Mouse (Mus musculus) MEL-GATA-1-ER (cell line): ENCODE results near the gene Lsm14b.

Experiments used
- DNase-seq: peaks from one replicate; pipeline ENCODE4 v3.0.0-alpha.2; 2012; ENCODE audit warnings: low read depth; ENCODE audit errors: extremely low read depth

Gene Lsm14b

DNA sequence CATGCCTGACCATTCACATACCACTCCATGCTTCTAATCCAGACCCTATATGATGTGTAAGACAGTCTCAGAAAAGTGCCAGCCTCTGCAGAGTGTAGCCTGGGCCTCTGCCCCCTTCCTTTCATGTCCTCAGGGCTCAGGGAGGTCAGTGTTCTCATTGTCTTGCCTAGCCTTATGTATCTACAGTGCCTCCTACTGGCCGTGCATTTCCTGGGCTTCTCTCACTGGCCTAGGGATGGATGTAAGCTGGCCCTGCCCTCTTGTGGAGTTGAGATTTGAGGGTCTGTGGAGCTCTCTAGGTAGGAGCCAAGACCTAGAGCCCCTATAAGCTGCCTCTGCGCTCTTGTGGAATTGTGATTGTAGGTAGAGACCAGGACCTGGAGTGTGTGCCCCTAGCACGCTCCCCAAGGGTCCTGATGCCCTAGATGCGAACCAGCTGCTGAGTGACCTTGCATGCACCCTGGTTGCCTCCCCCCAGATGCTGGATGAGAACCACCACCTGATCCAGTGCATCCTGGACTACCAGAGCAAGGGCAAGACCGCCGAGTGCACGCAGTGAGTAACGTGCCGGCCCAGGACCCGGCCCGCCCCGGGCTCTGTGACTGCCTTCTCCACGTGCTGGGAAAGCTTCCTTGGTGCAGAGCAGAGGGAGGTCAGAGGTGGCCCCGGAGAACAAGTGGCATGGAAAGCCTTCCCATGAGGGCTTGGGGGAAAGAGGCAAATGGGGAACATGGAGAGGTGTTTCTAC, 27.4 kb downstream of the Lsm14b start:
- DNase-seq: no peak

DNA sequence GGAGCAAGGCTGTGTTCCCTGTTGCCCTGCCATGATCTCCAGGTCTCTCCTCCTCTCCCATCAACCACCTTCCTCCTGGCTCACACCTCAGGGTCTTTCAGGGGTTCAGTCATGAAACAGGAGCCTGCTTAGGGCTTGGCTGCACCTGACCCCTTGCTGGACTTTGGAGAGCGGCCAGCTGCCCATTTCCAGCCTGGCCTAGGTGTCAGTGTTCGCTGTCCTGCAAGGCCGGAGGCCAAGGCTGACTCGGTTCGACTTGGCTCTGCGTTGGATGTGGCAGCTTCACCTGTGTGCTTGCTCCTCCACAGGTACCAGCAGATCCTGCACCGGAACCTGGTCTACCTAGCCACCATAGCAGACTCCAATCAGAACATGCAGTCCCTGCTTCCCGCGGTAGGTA, 28.2 kb downstream of the Lsm14b start:
- no peak for DNase-seq

DNA sequence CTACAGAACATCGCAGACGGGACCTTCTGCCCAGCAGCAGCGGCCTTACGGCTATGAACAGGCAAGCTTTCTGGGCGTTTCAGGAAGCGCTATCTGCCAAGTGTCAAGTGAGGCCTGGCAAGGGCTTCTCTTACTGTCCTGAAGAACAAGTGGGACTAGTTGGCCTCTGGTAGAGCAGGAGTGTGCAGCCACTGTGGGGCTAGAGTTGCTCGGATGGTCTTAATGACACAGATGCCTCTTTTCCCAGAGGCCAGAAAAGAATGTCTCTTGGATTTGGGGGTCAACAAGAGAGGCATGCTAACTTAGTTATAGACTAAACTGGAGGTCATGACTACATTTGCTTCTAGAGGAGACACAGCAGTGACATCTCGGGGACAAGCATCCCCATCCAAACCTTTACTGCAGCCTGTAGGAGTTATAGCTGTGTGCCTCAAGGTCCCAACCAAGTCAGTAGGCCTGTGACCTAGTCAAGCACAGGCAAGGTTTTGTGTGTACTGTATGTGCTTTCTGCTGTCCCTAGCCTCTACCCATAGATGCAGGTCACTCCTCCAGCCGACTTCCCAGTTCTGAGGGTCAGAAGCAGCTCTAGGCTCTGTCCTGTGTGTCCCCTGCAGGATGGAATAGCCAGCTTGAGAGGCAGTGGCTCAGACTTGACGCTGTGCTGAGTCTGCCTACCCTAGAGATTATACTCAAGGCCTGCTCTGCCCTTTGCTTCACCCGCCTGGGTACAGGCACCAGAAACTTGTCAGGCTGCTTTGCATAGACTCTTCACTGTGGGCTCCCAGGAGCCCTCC, 38.7 kb downstream of the Lsm14b start:
- DNase-seq: no peak

DNA sequence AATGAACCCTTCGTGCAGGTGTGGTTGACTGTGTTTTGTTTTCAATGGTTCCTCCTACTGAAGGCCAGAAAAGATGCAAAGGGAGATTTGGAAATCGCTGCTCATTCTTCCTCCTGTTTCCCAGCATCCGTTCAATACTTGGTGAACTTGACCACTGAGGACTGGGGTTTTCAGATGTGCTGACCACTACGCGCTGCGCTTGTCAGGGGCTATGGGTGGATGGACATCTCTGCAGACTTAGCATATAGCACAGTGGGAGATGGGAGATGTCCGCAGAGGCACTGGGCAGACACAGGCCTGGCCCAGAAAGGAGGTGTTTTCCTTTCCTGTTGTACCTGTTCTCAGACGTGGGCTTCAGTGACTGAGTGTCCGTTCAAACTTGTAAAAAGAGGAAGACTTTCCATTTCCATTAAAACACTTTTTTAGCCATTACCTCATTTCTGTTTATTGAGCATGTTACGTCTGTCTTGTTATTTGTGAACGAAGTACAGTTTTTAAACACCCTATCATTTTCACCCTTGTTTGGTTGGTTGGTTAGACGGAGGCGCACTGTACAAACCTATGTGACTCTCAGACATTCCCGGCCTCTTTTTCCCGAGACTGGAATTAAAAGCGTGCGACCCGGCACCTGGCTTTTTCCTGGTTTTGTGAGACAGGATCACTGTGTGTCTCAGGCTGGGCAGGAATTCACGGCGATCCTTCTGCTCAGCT, 45.1 kb downstream of the Lsm14b start:
- no peak for DNase-seq

DNA sequence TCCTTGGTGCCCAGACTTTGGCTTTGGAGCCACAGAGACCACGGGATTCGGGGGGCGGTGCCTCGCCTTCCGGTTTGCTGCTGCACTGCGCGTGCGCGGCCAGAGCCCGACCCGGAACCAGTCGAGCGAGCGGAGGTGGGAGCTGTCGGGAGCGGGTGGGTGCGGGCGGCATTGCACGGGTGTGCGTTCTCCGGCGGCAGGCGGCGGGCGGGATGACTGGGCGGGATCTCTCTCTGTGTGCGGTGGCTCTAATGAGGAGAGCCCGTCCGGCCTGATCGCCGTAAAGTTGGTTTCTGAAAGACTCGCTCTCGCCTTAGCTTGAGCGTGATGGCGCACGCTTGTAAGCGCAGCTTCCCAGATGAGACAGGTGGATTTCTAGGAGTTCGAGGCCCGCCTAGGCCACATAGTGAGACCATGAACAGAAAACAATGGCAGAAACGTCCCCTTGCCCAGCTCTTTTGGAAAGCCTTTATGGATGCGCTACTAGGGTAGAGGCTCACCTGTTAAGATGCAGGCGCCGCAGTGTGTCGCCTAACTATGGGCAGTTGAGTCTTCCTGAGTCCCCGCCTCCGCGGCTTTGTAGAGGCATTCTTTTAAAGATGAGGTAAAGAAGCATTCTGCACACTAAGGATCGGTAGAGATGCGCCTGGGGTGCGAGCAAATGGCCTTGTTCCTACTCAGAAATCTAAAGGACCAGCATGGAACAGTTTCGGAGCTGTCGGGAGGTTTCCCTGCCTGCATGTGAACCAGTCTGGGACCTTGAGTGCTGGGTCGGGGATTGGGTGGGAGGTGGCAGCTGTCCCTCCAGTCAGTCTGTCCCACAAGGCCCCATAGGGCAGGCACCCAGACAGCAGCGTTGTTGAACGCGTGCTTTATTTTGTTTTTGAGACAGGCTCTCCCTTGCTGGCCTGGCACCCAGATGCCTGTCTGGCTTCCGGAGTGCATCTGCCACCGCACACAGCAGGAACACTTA, 46.0 kb downstream of the Lsm14b start, which contains the start of gene Mtg2:
Gene Mtg2, plus strand, starts transcription at position 108 of the 973 bp plus-strand sequence.
- peak; percentile 60 for DNase-seq

DNA sequence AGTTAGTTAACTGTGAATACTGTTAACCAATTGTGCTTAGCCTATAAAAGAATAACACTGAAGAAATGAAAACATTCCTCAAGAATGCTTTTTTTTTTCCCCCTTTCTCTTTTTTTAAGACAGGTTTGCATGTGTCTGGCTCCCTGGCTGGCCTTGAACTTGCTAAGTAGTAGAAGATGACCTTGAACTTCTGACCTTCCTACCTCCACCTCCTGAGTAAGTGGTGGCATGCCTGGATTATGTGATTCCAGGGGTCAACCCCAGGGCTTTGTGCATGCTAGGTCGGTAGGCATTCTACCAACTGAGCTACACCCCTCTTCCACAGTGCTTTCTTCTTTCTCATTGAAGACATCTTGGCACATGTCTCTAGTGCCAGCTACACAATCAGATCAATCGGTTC, 46.9 kb downstream of the Lsm14b start:
- DNase-seq: no peak

DNA sequence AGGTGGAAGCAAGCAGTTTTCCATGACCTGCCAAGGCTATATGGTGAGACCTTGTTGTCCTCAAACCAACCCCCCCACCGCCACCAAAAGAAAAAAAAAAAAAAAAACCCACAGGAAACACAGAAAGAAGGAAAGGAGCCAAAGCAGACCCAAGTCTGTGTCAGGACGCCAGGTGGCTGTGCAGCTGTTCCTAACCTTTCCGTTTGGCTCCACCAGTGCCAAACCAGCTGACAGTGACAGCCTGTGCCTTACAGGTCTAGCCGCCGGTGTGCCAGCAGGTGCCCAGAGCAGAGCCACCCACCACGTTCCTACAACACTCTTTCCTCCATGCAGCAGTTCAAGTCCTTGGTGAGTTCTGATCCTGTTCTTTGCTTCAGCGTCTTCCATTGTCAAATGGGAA, 48.1 kb downstream of the Lsm14b start:
- no peak for DNase-seq

DNA sequence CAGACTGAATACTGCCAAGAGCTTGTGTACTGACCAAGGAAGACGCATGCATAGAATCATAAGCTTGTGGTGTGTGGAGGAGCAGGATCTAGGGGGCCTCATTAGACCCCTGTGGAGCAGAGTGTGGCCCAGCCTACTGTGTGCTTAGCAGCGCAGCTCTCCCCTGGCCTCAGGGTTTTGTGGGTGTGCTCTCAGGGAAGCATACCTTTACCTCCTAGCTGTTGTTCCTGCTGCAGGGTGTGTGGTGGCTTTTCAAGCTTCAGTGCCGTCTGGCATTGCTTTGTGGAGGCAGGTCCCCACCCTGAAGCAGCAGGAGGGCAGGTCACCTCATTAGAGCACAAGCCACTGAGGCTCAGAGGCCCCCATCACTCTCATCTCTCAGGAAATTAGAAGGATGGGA, 52.8 kb downstream of the Lsm14b start:
- no peak for DNase-seq

DNA sequence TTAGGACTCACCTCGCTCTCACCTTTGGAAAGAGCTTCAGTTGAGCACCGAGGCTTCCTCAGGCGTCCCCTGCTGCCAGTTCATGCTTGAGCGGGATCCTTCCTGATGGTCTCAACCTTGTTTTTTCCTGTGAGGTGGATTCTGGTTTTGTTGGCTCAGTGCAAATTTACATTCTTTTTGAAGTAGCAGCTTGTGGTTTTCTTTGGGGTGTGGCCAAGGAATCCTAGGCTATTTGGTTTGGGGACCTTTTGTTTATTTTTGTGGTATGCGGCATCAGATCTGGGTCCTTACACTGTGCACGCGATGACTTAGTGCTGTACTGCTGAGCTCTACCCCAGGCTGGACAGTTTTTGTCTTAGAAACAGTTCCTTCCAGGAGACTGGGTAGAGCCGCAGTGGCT, 55.9 kb downstream of the Lsm14b start:
- no peak for DNase-seq

DNA sequence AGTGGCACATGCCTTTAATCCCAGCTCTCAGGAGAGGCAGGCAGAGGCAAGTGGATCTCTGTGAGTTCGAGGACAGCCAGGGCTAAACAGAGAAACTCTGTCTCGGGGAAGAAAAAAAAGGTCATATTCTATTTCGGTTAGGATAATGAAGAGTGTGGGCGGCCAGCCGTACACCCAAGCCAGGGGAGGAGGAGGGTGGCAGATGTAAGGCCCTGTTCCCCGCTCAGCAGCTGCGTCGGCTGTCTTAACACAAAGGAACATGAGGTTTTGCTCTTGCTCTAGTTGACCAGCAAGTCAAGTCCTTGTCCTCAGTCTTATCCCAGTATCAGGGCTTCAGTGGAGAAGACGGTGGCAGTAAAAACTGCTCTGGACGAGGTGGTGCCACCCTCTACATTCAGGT, 58.3 kb downstream of the Lsm14b start:
- DNase-seq: no peak

DNA sequence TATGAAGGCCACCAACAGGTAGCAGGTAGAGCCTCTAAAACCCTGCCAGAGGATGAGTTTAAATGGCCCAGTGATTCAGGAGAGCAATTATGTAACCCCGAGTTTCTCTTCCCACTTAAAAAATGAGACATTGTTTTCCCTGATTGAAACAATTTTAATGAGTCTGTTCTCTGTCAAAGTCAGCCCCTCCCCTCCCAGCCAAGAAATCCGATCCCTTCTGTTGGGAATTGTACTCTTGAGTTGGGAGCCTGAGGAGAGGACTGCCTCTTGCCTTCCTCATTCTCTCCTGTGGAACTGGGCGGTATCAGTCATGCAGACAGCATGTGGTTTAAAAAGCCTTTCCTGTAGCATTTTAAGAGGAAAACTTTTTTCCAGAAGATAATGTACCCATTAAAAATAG, 59.8 kb downstream of the Lsm14b start:
- no peak for DNase-seq
